Mouse (Mus musculus) bone marrow, adult 2 months (tissue): ENCODE data around the gene Flnb. TPM values are rescaled to one million over a fixed set of nuclear protein-coding genes. Genes with fewer than 3 reads are reported as not detected.
A peak's percentile ranks its signal among the peaks of the same experiment; 100 is the strongest.

ENCODE experiments used
- H3K27ac ChIP-seq: fragments of 200-500 bp; 2 replicates; pipeline ENCODE4 v1.5.1; 2012; ENCODE audit warnings: low read depth, mild to moderate bottlenecking, control low read depth, inconsistent platforms, low read length; ENCODE audit not compliant: control insufficient read depth, poor library complexity, insufficient read depth
- H3K4me1 ChIP-seq: fragments of 200-500 bp; 2 replicates; pipeline ENCODE4 v1.6.1; 2011; ENCODE audit warnings: low read length; ENCODE audit not compliant: control insufficient read depth, insufficient read depth
- H3K4me3 ChIP-seq: fragments of 200-500 bp; replicated peaks from 2 replicates; pipeline ENCODE3; 2011; ENCODE audit warnings: mild to moderate bottlenecking, low read depth, low read length, control low read depth; ENCODE audit not compliant: control insufficient read depth
- CTCF ChIP-seq: fragments of 200-500 bp; IDR thresholded peaks from 2 replicates; pipeline ENCODE4 v1.5.1; 2011; ENCODE audit warnings: low read length, control low read depth; ENCODE audit not compliant: control insufficient read depth, insufficient read depth
- POLR2A ChIP-seq: fragments of 200-500 bp; IDR thresholded peaks from 2 replicates; pipeline ENCODE4 v1.6.1; 2011; ENCODE audit warnings: low read depth, mild to moderate bottlenecking, control low read depth, low read length, borderline replicate concordance; ENCODE audit not compliant: control insufficient read depth
- WGBS: fragments of 180-500 bp; shearing (Covaris S2); methylation state at CpG from one replicate; pipeline ENCODE4 v1.1.7; 2018; 5-methylcytosine and 5-hydroxymethylcytosine counted together
- polyA plus RNA-seq: library from polyadenylated mRNA; stranded (reverse); fragments of >200 nt; gene quantifications from 2 replicates; pipeline ENCODE4 v1.2.4, GENCODE M21; 2011; ENCODE audit warnings: low replicate concordance; ENCODE audit not compliant: missing spikeins, insufficient read depth, insufficient read length

Gene Flnb
- polyA plus RNA-seq, 1 experiment, result 5.4 TPM

DNA sequence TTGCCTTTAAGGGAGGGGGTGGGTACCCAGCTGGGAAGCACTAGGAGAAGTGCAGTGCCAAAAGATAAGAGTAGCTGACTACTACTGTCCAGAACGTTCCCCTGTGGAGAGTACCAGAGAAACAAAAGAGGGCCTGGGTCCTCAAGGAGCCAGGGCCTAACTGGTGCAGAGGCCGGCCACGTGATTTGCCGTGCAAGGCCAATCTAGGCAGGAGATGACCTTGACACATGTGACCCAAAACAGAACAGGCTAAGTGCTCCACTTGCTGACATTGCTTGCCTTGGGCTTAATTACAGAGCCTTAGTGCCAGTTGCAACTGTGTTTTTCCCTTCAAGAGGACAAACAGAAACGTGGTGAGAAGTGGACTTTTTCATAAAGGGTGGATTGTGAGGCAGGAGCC lies 123.7 kb downstream of the Flnb start:
- no peak overlapping the region for H3K4me3 ChIP-seq
- H3K4me1 ChIP-seq, result no peaks in the 10 kb centered on the region; the same call in 1 of the 2 replicates
- no peak overlapping the region for H3K27ac ChIP-seq
- 73% methylated on average over 5 of the region's 5 CpGs for WGBS
- no peak for TF ChIP-seq POLR2A
- TF ChIP-seq CTCF, result no peak

DNA sequence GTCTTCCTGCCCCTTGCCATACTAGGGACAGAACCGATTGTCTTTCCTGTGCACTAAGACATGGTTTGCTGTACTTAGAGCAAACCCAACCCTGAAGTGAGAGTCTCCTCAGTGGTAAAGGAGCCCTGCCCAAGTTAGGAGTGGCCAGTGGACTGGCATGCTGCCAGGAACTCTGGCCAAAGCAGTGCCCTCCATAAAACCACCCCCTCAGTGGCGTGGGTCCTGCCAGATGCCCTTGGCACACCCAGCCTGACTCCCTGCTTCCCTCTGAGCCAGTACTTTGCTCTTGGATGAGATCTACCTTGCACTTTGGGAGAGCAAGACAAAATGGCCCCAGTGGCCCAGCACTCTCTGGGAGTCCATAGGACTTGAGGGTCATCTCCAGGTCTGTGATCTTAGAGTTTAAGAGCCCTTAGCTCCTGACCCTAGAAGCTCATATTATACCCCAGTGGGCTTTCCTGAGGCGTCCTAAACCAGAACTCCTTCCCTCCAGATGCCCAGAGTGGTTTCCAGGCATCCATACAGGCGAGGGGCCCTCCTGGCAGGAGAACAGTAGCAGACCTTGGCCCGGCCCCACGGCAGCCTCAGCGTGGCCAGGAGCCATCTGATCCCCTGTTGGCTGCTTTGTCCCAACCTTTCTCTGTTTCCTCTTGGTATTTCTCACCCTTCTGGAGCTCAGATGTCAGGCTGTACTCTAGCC lies 125.5 kb downstream of the Flnb start:
- no peaks in the 10 kb centered on the region; the same call in 1 of the 2 replicates for H3K4me1 ChIP-seq
- 73% methylated on average over 7 of the region's 7 CpGs for WGBS
- no peak overlapping the region for H3K27ac ChIP-seq
- no peak overlapping the region for H3K4me3 ChIP-seq
- no peak for TF ChIP-seq POLR2A
- TF ChIP-seq CTCF, result no peak

GRCm38 (mm10) chr14:7943801-7944135 lies 126.0 kb downstream of the Flnb start:
- TF ChIP-seq CTCF (no peak), POLR2A (no peak)
- 83% methylated on average over 3 of the region's 3 CpGs for WGBS
- no peak overlapping the region for H3K27ac ChIP-seq
- H3K4me3 ChIP-seq, result no peak overlapping the region
- no peaks in the 10 kb centered on the region; the same call in 1 of the 2 replicates for H3K4me1 ChIP-seq

DNA sequence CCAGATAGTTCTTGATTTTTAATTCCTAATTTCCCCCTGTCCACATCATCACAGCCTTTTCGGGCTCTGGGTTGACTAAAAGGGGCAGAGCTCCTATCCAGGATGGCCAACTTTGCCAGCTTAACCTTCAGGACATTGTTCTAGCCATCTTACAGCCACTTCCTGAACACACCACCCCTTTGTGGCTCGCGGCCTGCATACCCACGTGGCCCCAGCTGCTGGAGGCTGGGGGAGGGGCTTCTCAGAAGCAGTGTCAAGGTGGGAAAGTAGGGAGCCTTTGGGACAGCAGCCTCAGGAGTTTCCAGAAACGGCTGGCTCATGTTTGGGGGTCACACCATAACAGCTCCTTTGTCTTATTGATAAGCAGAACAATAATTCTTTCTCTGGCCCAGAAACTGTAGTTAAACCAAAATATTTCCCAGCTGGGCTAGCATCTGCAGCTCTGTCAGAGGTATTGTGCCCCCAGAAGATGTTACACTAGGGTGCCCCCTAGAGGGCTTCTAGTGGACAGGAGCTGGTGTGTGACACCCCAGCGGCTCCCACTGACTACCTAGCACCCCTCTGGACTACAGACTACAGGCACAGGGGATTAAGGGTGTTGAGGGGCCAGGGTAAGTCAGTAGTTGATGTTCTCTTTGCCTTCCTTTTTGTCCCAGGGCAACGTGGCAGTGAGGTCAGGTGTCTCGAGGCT lies 126.7 kb downstream of the Flnb start:
- H3K27ac ChIP-seq, result no peak overlapping the region

DNA sequence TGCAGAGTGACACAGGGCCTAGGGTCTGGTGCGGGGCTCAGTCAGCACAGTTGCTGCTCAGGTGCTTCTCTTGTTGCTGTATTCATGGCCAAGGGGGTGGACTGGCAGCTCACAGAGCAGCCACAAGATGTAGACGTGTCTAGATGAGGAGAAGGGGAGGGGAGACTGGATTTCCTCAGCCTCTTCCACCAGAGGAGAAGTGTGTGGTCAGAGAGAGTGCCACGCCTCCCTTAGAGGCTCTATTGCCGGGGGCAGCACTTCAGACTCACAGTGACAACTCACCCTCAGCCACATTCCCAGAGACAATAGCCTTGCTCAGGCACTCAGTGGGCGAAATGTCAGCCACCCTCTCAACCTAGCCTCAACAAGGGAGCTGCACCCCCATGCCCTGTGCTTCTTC lies 127.5 kb downstream of the Flnb start:
- no peak overlapping the region for H3K4me3 ChIP-seq
- no peaks in the 10 kb centered on the region; the same call in 1 of the 2 replicates for H3K4me1 ChIP-seq
- 38% methylated on average over 5 of the region's 5 CpGs for WGBS
- TF ChIP-seq POLR2A, result no peak
- TF ChIP-seq CTCF, result no peak
- H3K27ac ChIP-seq, result no peak overlapping the region

More for the DNA sequence above, 126.7 kb downstream of the Flnb start:
- no peak overlapping the region for H3K4me3 ChIP-seq
- 35% methylated on average over 8 of the region's 8 CpGs for whole genome bisulfite sequencing
- TF ChIP-seq CTCF (peak; percentile 32; the same call in 1 of the 2 replicates), POLR2A (no peak)
- no peaks in the 10 kb centered on the region; the same call in 1 of the 2 replicates for H3K4me1 ChIP-seq

- TF ChIP-seq POLR2A (no peak), CTCF (no peak)
- no peaks in the 10 kb centered on the region for H3K4me1 ChIP-seq
- H3K4me3 ChIP-seq, result no peak overlapping the region
- WGBS, result 88% methylated on average over 9 of the region's 9 CpGs
- no peak overlapping the region for H3K27ac ChIP-seq
These were observed 133.5 kb downstream of the Flnb start for GRCm38 (mm10) chr14:7951234-7951633.

DNA sequence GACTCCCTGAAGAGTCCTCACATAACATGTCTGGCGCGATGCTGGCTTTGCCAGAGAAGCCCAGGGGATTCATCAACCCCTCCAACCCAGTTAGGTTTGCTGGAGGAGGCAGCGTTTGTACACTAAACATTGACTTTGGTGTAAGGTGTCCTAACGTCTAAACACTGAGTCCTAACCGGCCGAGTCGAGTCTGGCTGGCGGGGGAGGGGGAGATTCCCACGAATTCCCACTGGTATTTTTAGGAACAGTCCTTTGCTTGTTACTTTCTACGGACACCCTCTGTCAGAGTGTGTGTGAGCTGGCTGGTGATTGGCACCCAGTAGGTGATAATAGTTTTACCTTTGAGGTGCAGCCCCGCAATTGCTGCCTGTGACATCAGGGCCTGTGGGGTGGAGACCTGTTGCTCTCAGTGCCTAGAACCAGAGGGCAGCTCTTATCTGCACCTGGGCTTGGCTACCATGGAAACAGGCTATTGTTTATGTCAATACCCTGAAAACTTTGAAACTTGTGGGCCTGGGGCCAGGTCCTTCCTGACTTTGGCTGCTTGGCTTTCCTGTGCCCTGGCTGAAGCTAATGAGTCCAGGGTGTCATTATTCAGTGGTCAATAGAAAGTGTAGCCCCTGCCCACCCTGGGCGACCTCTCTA lies 135.0 kb downstream of the Flnb start:
- Histone ChIP-seq H3K4me1 (no peaks in the 10 kb centered on the region), H3K4me3 (no peak overlapping the region), H3K27ac (no peak overlapping the region)
- no peak for TF ChIP-seq CTCF
- TF ChIP-seq POLR2A, result no peak
- WGBS, result 71% methylated on average over 12 of the region's 12 CpGs

- TF ChIP-seq CTCF, result no peak
- no peak for TF ChIP-seq POLR2A
- 74% methylated on average over 6 of the region's 6 CpGs for WGBS
- Histone ChIP-seq H3K4me3 (no peak overlapping the region), H3K27ac (no peak overlapping the region), H3K4me1 (no peaks in the 10 kb centered on the region)
These were observed 136.3 kb downstream of the Flnb start for GRCm38 (mm10) chr14:7954071-7954471.
